7 mouse cellular contexts compared by ENCODE assay signal in the genomic region with DNA sequence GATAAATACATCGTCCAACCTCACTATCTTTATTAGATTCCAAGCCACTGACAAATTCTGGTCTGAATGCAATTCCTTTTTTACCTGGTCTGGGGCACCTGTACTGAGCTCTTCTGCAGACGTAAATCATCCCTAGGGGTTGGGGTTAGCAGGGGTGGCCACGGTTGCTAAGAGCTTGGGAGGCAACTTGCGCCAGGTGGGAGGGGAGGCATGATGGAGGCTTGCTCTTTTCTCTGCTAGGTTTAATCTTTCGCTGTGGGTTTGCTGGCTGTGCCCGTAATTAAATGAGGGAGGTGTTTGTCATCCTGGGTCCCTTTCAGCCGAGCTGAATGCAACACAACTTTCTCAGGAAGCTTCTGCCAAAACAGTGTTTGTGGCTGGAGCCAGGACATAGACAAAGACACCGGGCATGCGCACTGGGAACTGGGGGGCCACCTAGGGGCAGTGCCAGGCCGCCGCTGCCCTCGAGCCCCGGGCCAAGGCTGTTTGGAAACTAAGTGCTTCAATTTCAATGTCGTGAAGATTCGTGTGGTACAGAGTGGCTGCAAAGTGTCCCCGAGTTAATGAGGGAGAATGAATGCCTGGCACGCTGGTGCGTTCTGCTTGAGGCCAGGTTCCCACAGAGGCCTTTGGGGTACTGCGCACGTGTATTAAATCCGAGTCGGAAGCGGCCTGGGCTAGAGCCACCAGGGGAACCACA.
DNase-seq lines count a peak whose midpoint lies in the region; TF ChIP-seq lines count a peak whose summit lies in the region.

No protein-coding gene starts in this region.

- peak in 2 of 3 experiments; percentile 16 to 33; a peak in 2 of 6 replicates for TF ChIP-seq CTCF in MEL (IDR thresholded peaks at IDR 0.05 in 2 of 3, conservative IDR thresholded peaks at IDR 0.05 in 1 of 3; ENCODE audit: control insufficient read depth in 1 of 3, insufficient read depth in 1 of 3, low read depth in 2 of 3, low read length in 3 of 3, poor library complexity in 1 of 3, severe bottlenecking in 1 of 3)
- TF ChIP-seq CTCF in left cerebral cortex, adult 2 months (IDR thresholded peaks at IDR 0.05): no peak; the same call in none of the 2 replicates

- H3K9ac ChIP-seq in MEL (ENCODE audit: control insufficient read depth, low read depth, low read length, poor library complexity, severe bottlenecking): peak overlapping the region; percentile 78

- peak; percentile 33 to 57; a peak in 3 of 4 replicates for TF ChIP-seq POLR2A in MEL (IDR thresholded peaks at IDR 0.05; ENCODE audit: control insufficient read depth in 1 of 2, insufficient read depth in 1 of 2, low read depth in 1 of 2, low read length in 2 of 2, poor library complexity in 1 of 2)

- DNase-seq in MEL (ENCODE audit: low read depth, low spot score): peak; percentile 80
- peak; percentile 49 for DNase-seq in brain, adult 2 months (ENCODE audit: low read depth, low spot score)
- DNase-seq in frontal cortex, adult 2 months (ENCODE audit: extremely low spot score in 1 of 2, low spot score in 1 of 2): peak; percentile 54 to 65
- DNase-seq in left cerebral cortex, adult 2 months (ENCODE audit: extremely low spot score in 1 of 2, low spot score in 2 of 2): peak in 1 of 2 experiments; percentile 71
- DNase-seq in retina, postnatal 1 day: peak; percentile 50
- DNase-seq in embryo, embryonic 9.5 days (ENCODE audit: extremely low spot score): no peak
- no peak for DNase-seq in gastrocnemius, adult 18-20 months (ENCODE audit: low spot score)

- peaks cover 19% of the 10 kb centered on the region for H3K79me2 ChIP-seq in MEL (ENCODE audit: control insufficient read depth, insufficient read depth, low read length, poor library complexity)

- TF ChIP-seq EP300 in MEL (IDR thresholded peaks at IDR 0.05; ENCODE audit: low read depth in 1 of 2, low read length in 2 of 2): no peak

- H3K27me3 ChIP-seq in MEL (ENCODE audit: control insufficient read depth in 1 of 2, insufficient read depth in 2 of 2, low read length in 2 of 2): no peaks in the 10 kb centered on the region

- peaks cover 0 to 27% of the 10 kb centered on the region in 2 experiments; a peak in 2 of 4 replicates for H3K36me3 ChIP-seq in MEL (ENCODE audit: control insufficient read depth in 1 of 2, insufficient read depth in 2 of 2, low read length in 2 of 2)

- peak overlapping the region; percentile 60 to 76 for H3K4me3 ChIP-seq in MEL (ENCODE audit: control insufficient read depth in 1 of 2, insufficient read depth in 1 of 2, low read depth in 2 of 2, low read length in 2 of 2)
- no peak overlapping the region for H3K4me3 ChIP-seq in left cerebral cortex, adult 2 months

- no peak for TF ChIP-seq RAD21 in MEL (IDR thresholded peaks at IDR 0.05; ENCODE audit: low read depth, low read length)

- peak overlapping the region; percentile 84 for H3K27ac ChIP-seq in MEL (ENCODE audit: control insufficient read depth, low read depth, low read length)
- H3K27ac ChIP-seq in left cerebral cortex, adult 2 months: peak overlapping the region; percentile 64; the same call in 1 of the 2 replicates

- no peaks in the 10 kb centered on the region for H3K9me3 ChIP-seq in MEL (replicated peaks; ENCODE audit: insufficient read depth, low read length)

- H3K4me1 ChIP-seq in MEL (ENCODE audit: control insufficient read depth in 1 of 2, insufficient read depth in 2 of 2, low read length in 2 of 2): peaks cover 14 to 24% of the 10 kb centered on the region in 2 experiments

- intact Hi-C loops in left cerebral cortex, adult 2 months (cut with DNase I): loop anchor here (5.0 kb wide), 1 partner anchor 137 kb away; the partner anchor contains the start of gene Gabbr2

TF ChIP-seq in MEL, 35 proteins besides CTCF, POLR2A, EP300 and RAD21:
- TF ChIP-seq ZNF384 (IDR thresholded peaks at IDR 0.05; ENCODE audit: low read depth, low read length) (no peak), RCOR1 (IDR thresholded peaks at IDR 0.05; ENCODE audit: low read depth, low read length) (0 out of 2 replicates have a peak, but pooled peaks have one; percentile 38), GABPA (IDR thresholded peaks at IDR 0.05; ENCODE audit: low read depth, low read length) (no peak), CHD1 (IDR thresholded peaks at IDR 0.05; ENCODE audit: low read depth, low read length) (no peak; the same call in 1 of the 2 replicates), USF1 (IDR thresholded peaks at IDR 0.05; ENCODE audit: low read depth, low read length) (no peak), MYC (IDR thresholded peaks at IDR 0.05; ENCODE audit: low read depth, low read length) (peak; percentile 86; the same call in 1 of the 2 replicates), POLR2AphosphoS5 (IDR thresholded peaks at IDR 0.05; ENCODE audit: borderline replicate concordance, low read depth, low read length) (no peak), JUND (IDR thresholded peaks at IDR 0.05; ENCODE audit: low read depth, low read length) (no peak), KAT2A (conservative IDR thresholded peaks at IDR 0.05; ENCODE audit: low read depth, low read length) (no peak), ETS1 (IDR thresholded peaks at IDR 0.05; ENCODE audit: low read depth, low read length) (0 out of 2 replicates have a peak, but pooled peaks have one; percentile 12), MEF2A (IDR thresholded peaks at IDR 0.05; ENCODE audit: extremely low read depth, insufficient replicate concordance, low read depth, low read length, poor library complexity, severe bottlenecking) (no peak), BHLHE40 (IDR thresholded peaks at IDR 0.05; ENCODE audit: borderline replicate concordance, low read depth, low read length) (peak; percentile 62), ZMIZ1 (IDR thresholded peaks at IDR 0.05; ENCODE audit: low read depth, low read length) (no peak), HCFC1 (IDR thresholded peaks at IDR 0.05; ENCODE audit: low read depth, low read length) (peak; percentile 54; the same call in 1 of the 2 replicates), USF2 (IDR thresholded peaks at IDR 0.05; ENCODE audit: borderline replicate concordance in 1 of 2, insufficient read depth in 1 of 2, low read depth in 1 of 2, low read length in 2 of 2) (no peak), MYB (IDR thresholded peaks at IDR 0.05; ENCODE audit: low read depth, low read length) (no peak), ZKSCAN1 (IDR thresholded peaks at IDR 0.05; ENCODE audit: low read depth, low read length) (no peak), NELFE (IDR thresholded peaks at IDR 0.05; ENCODE audit: low read depth, low read length) (peak; percentile 56), GATA1 (IDR thresholded peaks at IDR 0.05; ENCODE audit: low read depth, low read length) (no peak), TAL1 (IDR thresholded peaks at IDR 0.05; ENCODE audit: low read length) (no peak), MXI1 (IDR thresholded peaks at IDR 0.05; ENCODE audit: low read depth, low read length) (peak; percentile 89), CHD2 (IDR thresholded peaks at IDR 0.05; ENCODE audit: low read length) (no peak), SIN3A (IDR thresholded peaks at IDR 0.05; ENCODE audit: low read length) (peak; percentile 64), MAFK (IDR thresholded peaks at IDR 0.05; ENCODE audit: borderline replicate concordance, low read depth, low read length) (no peak), MAZ (IDR thresholded peaks at IDR 0.05; ENCODE audit: low read depth, low read length) (no peak), NRF1 (IDR thresholded peaks at IDR 0.05; ENCODE audit: insufficient read depth, low read depth, low read length, poor library complexity, severe bottlenecking) (peak; percentile 83), ELF1 (IDR thresholded peaks at IDR 0.05; ENCODE audit: low read depth, low read length) (no peak), UBTF (IDR thresholded peaks at IDR 0.05; ENCODE audit: borderline replicate concordance, insufficient read depth, low read depth, low read length) (no peak), MAX (IDR thresholded peaks at IDR 0.05; ENCODE audit: low read length) (peak; percentile 88), ZC3H11A (IDR thresholded peaks at IDR 0.05; ENCODE audit: low read depth, low read length) (no peak), SMC3 (IDR thresholded peaks at IDR 0.05; ENCODE audit: low read depth, low read length) (no peak), POLR2AphosphoS2 (IDR thresholded peaks at IDR 0.05; ENCODE audit: low read length) (peak; percentile 30; the same call in 1 of the 2 replicates), E2F4 (IDR thresholded peaks at IDR 0.05; ENCODE audit: borderline replicate concordance, low read depth, low read length) (no peak), TBP (IDR thresholded peaks at IDR 0.05; ENCODE audit: low read depth, low read length) (no peak), TCF12 (IDR thresholded peaks at IDR 0.05; ENCODE audit: low read depth, low read length) (no peak; the same call in 1 of the 2 replicates)

Comparison
In these comparisons a context has a peak if more than half of its experiments do, and no peak if none do; other contexts are left out.
1. DNase-seq: peak in MEL (single experiment), brain, adult 2 months (single experiment), frontal cortex, adult 2 months (2 of 2) and retina, postnatal 1 day (single experiment); none in embryo, embryonic 9.5 days (single experiment) and gastrocnemius, adult 18-20 months (single experiment).